Mouse (Mus musculus) small intestine, adult 10 weeks (tissue): ENCODE data around the gene Glp1r. TPM values are rescaled to one million over a fixed set of nuclear protein-coding genes. Genes with fewer than 3 reads are reported as not detected.

Source experiments
- polyA plus RNA-seq: library from polyadenylated mRNA; stranded (reverse); fragments of 350-450 nt; fragmentation: Illumina TruSeq; extraction: RNeasy Lipid Tissue Mini Kit (QIAGEN cat#74804); gene quantifications from one replicate; pipeline ENCODE4 v1.2.3, GENCODE M21; 2014; ENCODE audit warnings: low replicate concordance

Gene Glp1r
- polyA plus RNA-seq = 1.2 TPM

GRCm38 (mm10) chr17:30901627-30902026 lies at the start of gene Glp1r:
Glp1r (plus strand) TSS chr17:30901817.

GRCm38 (mm10) chr17:30954340-30954739 lies 52.7 kb downstream of the Glp1r start, which contains the start of gene Umodl1:
Umodl1 (plus strand) TSS chr17:30954640.

Other genes starting within 250 kb of the Glp1r start
- not detected for gene Umodl1, start 52.8 kb downstream of the Glp1r start, polyA plus RNA-seq
- 1.0 TPM for gene Abcg1, start 155.9 kb downstream of the Glp1r start, polyA plus RNA-seq
- 10.6 TPM for gene Tff3, start 227.8 kb downstream of the Glp1r start, polyA plus RNA-seq
- gene Tff2, start 242.5 kb downstream of the Glp1r start, polyA plus RNA-seq = 11.3 TPM